Mouse (Mus musculus) kidney, postnatal 4 days (tissue): ENCODE results near the gene Lactbl1.

Source experiments
- DNase-seq, 2 experiments: peaks; one replicate each; pipeline ENCODE4 v3.0.0; 2021; ENCODE audit warnings: mixed read lengths in 2 of 2

Lactbl1 gene

GRCm38 (mm10) chr4:136688113-136688512, 65.7 kb downstream of the Lactbl1 start:
- no peak for DNase-seq
